Mouse (Mus musculus) kidney, embryonic 14.5 days (tissue): ENCODE measurements around the gene Pfdn6. TPM values are rescaled to one million over a fixed set of nuclear protein-coding genes. Genes with fewer than 3 reads are reported as not detected.

Source experiments
- polyA plus RNA-seq: library from polyadenylated mRNA; unstranded; fragments of >200 nt; fragmentation: Nextera tagmentation; extraction: Ambion mirVana; gene quantifications from 2 replicates; pipeline ENCODE4 v1.2.1, GENCODE M21; 2014

The Pfdn6 gene
- polyA plus RNA-seq, 1 experiment from 2014 or later = 169 TPM

Other genes with a start within 250 kb of the Pfdn6 start
- 31.2 and 46.1 TPM in 2 replicates for gene March2, start 221.7 kb downstream of the Pfdn6 start, polyA plus RNA-seq
- gene Rab11b, start 179.8 kb downstream of the Pfdn6 start, polyA plus RNA-seq = 217 and 269 TPM in 2 replicates
- gene Angptl4, start 158.5 kb downstream of the Pfdn6 start, polyA plus RNA-seq = 18.4 and 19.4 TPM in 2 replicates
- 49.9 and 52.1 TPM in 2 replicates for gene Kank3, start 129.8 kb downstream of the Pfdn6 start, polyA plus RNA-seq
- 1,210 and 1,489 TPM in 2 replicates for gene Rps28, start 115.8 kb downstream of the Pfdn6 start, polyA plus RNA-seq
- 504 and 675 TPM in 2 replicates for gene Ndufa7, start 115.8 kb downstream of the Pfdn6 start, polyA plus RNA-seq
- gene Cd320, start 97.3 kb downstream of the Pfdn6 start, polyA plus RNA-seq = 111 and 121 TPM in 2 replicates
- not detected in 2 replicates for gene Gm7029, start 66.5 kb downstream of the Pfdn6 start, polyA plus RNA-seq
- gene Kifc1, start 49.7 kb downstream of the Pfdn6 start, polyA plus RNA-seq = 6.2 and 20.8 TPM in 2 replicates
- not detected in 2 replicates for gene Platr17, start 35.2 kb downstream of the Pfdn6 start, polyA plus RNA-seq
- 31.9 and 50.8 TPM in 2 replicates for gene Daxx, start 30.9 kb downstream of the Pfdn6 start, polyA plus RNA-seq
- gene Tapbp, start 24.4 kb downstream of the Pfdn6 start, polyA plus RNA-seq = 17.4 and 24.6 TPM in 2 replicates
- gene Zbtb22, start 24.4 kb downstream of the Pfdn6 start, polyA plus RNA-seq = 11.1 TPM in 2 replicates
- gene Rgl2, start 10.8 kb downstream of the Pfdn6 start, polyA plus RNA-seq = 26.3 and 28.2 TPM in 2 replicates
- 26.5 and 37.8 TPM in 2 replicates for gene Wdr46, start 317 bp upstream of the Pfdn6 start, polyA plus RNA-seq
- 2.8 and 3.3 TPM in 2 replicates for gene B3galt4, start 11.1 kb upstream of the Pfdn6 start, polyA plus RNA-seq
- 24.9 and 40.8 TPM in 2 replicates for gene Vps52, start 15.5 kb upstream of the Pfdn6 start, polyA plus RNA-seq
- gene Rps18, start 15.7 kb upstream of the Pfdn6 start, polyA plus RNA-seq = 2,014 and 2,736 TPM in 2 replicates
- 11.2 and 18.8 TPM in 2 replicates for gene H2-K1, start 60.0 kb upstream of the Pfdn6 start, polyA plus RNA-seq
- gene Ring1, start 84.3 kb upstream of the Pfdn6 start, polyA plus RNA-seq = 5.5 and 12.4 TPM in 2 replicates
- gene H2-Ke6, start 87.7 kb upstream of the Pfdn6 start, polyA plus RNA-seq = 46.0 and 53.0 TPM in 2 replicates
- gene Slc39a7, start 91.3 kb upstream of the Pfdn6 start, polyA plus RNA-seq = 70.3 and 86.0 TPM in 2 replicates
- 22.2 and 28.0 TPM in 2 replicates for gene Rxrb, start 91.5 kb upstream of the Pfdn6 start, polyA plus RNA-seq
- 1.9 and 2.1 TPM in 2 replicates for gene Col11a2, start 99.1 kb upstream of the Pfdn6 start, polyA plus RNA-seq
- 0.51 and 0.76 TPM in 2 replicates for gene H2-Oa, start 152.0 kb upstream of the Pfdn6 start, polyA plus RNA-seq
- 16.1 and 19.3 TPM in 2 replicates for gene H2-DMa, start 179.2 kb upstream of the Pfdn6 start, polyA plus RNA-seq
- 153 and 178 TPM in 2 replicates for gene Brd2, start 182.3 kb upstream of the Pfdn6 start, polyA plus RNA-seq
- gene H2-DMb2, start 203.0 kb upstream of the Pfdn6 start, polyA plus RNA-seq = 18.5 and 21.9 TPM in 2 replicates
- gene H2-DMb1, start 212.7 kb upstream of the Pfdn6 start, polyA plus RNA-seq = 4.1 and 4.2 TPM in 2 replicates
- 1.9 and 2.9 TPM in 2 replicates for gene Tap1, start 247.2 kb upstream of the Pfdn6 start, polyA plus RNA-seq
- 2.1 and 3.4 TPM in 2 replicates for gene Psmb9, start 247.4 kb upstream of the Pfdn6 start, polyA plus RNA-seq